Mouse (Mus musculus) ZHBTc4 (cell line): ENCODE data around the gene Mroh3.

ENCODE experiments used
- DNase-seq: peaks from one replicate; pipeline ENCODE4 v3.0.0-alpha.2; 2011; ENCODE audit warnings: low read depth, low spot score

Gene Mroh3

DNA sequence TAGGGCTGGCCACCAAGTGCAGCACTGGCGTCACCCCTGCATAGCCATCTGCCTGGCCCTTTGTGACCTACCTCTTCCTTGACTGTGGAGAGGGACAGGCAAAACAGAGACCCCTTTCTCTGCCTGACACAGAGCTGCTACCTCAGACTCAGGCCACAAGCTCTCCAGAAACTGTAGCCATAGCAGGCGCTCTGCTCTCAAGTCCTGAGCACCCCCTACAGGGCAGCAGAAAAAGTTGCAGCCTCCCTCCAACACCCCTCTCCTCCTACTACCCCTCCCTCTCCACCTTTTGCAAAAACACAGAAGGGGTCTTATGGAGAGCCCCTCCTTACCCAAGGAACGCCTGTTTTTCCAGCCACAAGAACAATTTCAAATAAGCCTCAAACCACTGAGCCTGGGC, at the start of gene Mroh3:
Mroh3 (minus strand) TSS at position 26 of the 400 bp plus-strand sequence.
- peak; percentile 65 for DNase-seq

DNA sequence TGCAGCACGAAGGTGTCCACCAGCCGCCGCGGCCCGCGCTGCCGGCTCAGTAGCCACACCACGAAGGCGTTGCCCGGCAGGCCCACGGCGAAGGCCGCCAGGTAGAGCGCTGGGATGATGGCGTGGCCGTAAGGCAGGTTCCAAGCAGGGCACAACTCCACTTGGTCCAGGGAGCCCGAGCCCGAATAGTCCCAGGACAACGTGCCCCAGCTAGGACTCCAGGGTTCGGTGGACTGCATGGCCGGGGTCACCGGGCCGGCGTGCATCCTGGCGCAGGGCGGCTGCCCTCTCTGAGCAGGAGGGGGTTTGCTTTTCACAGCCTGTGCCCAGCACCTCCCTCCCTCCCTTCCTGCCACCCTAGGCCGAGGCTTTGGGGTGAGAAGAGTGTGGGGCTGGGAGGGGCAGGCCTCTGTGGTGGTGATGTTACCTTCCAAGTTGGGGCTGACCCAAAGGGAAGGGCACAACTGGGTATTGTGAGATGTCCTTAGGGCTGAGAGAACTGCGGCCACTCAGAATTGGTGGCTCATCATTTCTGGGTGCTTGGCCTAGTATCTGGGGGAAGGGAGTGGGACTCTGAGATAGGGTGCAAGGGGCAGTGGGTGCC, 48.1 kb upstream of the Mroh3 start, which contains the start of gene Gpr25:
Gpr25 (minus strand) TSS at position 239 of the 604 bp plus-strand sequence.
- no peak for DNase-seq

DNA sequence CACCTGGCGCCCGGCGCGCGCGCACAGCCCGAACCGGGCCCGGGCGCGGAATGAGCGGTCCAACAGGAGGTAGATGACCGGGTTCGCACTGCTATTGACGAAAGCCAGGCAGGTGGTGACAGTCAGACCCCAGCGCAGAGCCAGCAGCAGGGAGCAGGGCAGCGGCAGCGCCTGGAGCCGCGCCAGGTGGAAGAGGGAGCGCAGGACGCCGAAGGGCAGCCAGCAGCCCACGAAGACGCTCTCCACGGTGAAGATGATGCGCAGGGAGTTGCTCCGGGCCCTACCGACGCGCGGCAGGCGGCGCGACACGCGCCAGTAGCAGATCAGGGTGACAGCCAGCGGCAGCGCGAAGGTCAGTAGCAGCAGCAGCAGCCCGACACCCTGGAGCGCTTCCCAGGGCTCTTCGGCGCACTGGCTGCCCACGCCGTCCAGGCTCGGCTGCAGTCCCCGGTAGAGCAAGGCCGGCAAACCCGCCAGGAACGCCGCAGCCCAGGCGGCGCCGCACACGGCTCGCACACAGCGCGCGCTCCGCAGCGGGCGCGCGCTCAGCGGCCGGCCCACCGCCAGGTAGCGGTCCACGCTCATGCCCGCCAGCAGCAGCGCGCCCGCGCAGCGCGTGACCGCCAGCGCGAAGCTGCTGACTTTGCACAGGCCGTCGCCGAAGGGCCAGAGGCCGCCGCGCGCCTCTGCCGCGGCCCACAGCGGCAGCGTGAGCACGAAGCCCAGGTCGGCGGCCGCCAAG, 47.4 kb upstream of the Mroh3 start:
- DNase-seq: peak; percentile 82

DNA sequence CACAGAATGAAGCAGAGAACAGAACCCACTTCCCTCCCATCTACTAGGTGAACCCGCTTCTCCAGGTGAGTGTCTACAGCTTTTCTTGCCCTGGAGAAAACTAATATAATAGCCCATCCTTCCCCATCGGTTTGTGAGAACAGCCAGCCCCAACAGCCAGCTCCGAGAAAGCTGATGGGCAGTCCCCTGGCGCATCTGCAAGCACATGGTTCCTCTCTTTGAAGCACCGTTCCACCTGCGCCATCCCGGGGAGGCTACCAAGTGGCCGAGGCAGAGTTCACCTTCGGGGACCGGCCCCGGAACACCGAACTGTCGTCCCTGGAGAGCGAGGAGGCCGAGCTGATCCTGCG, 46.9 kb upstream of the Mroh3 start:
- DNase-seq: no peak

DNA sequence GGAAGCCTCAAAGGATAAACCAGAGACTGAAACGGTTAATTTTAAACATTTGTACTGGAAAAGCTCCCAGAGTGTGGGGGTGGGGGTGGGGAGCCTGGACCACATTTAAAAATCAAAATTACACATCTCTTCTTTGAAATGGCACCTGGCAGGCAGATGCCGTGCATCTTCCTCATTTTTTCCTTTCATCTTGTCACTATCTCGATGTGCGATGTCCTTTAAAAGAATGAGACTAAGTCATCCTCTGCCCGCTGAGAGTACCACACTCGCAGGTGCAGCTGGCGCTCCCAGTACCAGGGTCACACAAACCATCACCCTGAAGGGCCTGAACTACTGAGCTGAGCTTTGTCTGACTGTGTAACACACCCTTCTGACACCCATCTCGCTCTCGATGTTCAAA, 45.9 kb upstream of the Mroh3 start:
- DNase-seq: no peak

DNA sequence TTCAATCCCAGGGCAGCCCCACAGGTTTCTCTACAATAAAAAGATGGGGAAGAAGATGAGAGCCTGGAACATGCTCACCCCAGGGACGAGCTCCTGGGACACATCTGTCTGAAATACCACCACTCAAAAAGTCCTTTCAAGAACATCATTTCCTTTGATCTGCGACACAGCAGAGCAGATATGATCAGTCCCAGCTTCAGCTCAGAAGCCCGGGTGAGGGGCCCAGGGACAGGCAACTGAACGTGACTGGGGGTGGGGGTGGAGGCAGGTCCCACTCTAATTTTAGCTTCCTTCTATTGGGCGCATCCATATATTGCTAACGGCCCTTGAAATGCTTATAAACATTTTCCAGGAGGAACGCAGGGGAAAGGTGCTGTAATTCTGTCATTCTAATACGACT, 43.0 kb upstream of the Mroh3 start:
- no peak for DNase-seq

DNA sequence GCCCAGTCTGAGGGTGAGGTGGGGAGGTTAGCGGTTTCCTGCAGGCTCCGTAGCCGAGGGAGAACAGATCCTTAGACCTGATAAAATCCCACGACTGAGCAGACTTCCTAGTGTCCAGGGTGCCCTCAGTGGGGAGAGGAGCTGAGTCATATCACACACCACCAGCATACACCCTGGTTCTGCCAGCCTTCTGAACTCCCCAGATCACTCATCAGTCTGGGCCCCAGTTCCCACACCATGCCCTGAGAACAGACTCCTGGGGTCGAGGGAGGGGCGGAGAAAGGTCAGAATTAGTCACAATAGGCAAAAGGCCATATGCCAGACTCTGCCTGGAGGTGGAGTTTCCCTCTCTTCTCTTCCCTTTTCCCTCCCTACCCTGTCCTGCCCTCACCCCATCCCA, 42.5 kb upstream of the Mroh3 start:
- DNase-seq: no peak

DNA sequence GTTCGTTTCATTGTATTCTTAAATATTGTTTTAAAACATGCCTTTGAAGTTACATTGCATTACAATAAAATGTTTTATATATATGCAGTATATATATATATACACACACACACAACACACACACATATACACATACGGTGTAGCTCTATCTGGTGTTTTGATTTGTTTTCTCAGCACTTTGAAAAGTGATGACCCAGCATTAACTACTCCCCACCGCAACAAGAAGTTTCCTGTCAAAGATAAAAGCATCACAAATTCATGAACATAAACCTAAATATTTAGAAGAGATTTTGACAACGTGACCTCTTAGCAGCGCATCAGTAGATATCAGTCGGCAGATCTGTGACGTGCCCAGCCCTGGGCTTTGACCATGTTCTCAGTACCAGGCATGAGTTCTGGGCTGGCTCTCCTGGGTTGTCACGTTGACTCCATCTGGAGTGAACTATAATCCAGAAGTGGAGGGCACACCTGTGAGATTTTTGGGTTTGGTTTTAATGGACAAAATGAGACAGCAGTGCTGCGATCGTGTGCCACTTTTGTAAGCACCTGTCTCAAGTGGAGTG, 42.0 kb upstream of the Mroh3 start:
- no peak for DNase-seq

DNA sequence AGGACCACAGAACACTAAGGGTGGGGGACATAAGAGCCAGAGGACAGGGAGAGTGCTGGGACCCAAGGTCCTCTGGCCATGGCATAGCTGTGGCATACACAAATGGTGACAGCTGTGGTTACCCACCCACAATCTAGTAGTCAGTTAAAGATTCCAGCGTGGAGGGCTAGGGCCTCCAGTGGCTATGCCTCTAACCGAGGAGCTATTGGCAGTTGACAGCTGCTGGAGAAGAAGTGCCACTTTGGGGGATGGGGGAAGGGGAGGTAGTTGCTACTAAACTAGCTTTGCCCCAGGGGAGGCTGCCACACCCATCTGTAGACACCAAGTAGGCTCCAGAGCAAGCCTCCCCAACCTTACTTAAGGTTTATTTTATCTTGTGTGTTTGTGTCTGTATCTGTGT, 40.8 kb upstream of the Mroh3 start:
- no peak for DNase-seq

DNA sequence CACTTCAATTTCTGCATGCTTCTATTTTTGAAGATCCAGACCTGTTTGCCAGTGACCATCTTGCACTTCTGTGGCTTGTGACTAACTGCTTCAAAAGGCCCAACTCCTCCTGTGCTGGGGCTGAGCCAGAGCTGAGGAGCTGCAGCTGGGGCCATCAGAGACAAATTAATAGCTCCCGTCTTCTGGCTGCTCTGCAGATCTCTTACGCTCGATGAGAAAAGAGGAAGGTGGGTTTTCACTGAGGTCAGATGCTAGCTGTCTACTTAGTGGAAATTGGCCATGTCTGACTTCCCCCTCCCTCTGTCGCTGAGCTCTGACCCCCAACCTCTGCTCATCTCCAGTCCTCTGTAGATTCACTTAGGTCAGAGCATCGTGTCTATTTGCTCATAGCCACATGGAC, 37.0 kb upstream of the Mroh3 start:
- DNase-seq: no peak

DNA sequence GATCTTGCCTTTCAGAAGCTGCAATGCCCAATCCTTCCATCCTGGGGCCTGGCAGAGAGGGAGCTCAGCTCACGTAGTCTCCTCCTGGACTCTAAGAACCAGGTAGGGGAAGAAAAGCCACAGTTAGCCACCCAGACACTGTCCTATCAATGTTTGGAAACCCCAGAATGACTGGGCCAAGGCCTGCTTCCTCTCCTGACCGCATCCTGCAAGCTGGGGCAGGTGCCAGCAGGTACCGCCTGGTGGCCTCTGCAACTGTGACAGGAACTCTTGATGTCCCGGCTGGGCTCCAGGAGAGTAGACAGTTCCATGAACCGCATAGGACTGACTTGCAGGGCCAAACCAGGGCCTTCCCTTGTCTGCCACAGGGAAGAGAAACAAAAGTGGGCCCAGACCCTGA, 34.8 kb upstream of the Mroh3 start:
- DNase-seq: no peak

DNA sequence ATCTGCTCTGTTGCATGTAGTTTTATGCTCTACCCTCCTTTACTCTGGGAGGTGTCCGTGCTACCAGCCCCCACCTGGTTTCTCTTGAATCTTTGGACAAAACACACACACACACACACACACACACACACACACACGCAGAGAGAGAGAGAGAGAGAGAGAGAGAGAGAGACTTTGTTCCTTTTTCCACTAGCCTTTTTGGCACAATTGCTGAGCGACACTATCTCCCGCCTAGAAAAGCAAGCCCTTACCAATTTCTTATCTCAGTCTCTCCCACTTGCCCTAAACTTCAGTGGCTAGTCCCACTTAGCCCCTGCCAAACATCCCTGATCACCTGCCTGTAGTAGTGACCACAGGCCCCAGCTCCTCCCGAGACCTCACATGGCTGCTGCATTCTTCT, 31.8 kb upstream of the Mroh3 start:
- DNase-seq: no peak

DNA sequence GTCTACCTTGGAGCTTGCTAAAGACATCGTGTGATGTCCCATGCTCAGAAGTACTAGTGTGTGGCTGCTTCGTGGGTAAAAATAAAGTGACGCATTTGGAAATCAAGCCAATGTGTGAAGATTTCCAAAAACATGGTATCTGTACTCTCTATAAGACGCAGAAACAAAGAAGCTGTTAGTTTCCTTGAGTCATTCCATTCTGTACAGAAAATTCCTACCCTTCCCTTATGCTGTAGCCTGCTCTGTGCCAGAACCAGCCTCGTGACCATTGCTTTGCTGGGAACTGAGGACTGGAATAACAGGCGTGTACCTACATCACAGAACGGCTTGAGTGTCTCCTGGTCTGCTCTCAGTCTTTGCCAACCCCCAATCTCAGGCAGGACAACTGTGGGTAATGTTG, 29.2 kb upstream of the Mroh3 start:
- DNase-seq: no peak

DNA sequence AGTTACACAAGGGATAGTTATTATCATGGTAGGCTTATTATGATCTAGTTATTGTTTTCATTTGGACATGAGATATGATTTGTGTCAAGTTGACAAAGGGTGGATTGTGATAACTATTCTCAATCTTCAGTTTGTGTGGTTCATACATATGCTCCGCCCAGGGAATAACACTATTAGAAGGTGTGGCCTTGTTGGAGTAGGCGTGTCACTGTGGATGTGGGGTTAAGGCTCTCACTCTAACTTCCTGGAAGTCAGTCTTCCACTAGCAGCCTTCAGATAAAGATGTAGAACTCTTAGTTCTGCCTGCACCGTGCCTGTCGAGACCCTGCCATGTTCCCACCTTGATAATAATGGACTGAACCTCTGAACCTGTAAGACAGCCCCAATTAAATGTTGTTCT, 25.9 kb upstream of the Mroh3 start:
- no peak for DNase-seq

DNA sequence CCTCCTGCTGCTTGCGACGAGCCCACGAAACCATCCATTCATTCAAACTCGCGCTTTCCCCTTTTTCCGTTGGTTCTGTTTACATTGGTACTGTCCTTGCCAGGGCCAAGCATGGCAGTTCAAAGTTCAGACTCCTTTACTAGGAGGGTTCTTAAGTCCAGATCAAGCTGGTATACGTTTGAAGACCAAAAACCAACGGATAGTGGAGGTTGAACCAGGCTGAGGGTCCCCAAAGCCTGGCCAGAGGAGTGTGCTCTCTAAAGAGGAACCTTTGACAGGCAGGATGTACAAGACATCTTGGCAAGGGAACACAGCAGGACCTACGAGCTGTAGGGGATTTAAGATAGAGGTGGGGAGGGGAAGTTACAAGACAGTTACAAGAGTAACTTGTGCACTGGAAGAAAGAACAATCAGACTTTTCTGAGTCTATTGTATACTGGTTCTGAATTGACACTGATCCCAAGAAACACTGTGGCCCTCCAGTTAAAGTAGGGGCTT, 22.0 kb upstream of the Mroh3 start:
- DNase-seq: no peak

DNA sequence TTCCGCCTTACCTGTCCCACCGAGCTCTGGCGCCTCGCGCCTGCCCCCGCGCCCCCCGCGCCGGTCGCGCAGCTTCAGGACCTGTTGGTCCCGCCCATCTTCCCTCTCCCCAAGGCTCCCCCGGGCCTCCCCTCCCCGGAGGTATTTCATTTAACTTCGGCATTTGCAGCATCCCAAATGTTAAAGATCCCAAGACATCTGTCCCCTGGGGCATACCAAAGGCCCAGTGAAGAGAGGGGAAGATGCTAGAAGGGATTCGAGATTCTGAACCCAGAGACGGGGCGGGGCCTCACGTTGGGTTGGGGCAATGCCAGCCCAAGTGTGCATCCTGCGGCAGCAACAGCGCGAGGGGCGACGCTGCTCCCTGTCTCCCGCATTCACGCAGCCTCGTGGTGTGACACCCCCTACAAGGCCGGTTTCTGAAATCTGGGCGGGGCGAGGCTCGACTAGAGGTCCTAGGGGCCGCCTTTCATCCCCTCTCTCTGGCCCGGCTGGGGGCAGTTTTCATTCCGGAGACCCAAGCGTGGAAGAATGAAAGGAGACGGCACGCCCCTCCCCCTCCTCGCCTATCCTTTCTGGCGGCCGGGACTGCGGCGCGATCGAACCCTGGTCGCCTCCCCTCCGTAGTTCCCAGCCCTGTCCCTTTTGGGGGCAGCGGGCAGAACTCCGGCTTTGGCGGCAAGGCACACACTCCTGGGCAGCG, 21.4 kb upstream of the Mroh3 start, which contains the start of gene Inava:
Inava (minus strand) TSS at position 373 of the 703 bp plus-strand sequence.
- peak; percentile 96 for DNase-seq

DNA sequence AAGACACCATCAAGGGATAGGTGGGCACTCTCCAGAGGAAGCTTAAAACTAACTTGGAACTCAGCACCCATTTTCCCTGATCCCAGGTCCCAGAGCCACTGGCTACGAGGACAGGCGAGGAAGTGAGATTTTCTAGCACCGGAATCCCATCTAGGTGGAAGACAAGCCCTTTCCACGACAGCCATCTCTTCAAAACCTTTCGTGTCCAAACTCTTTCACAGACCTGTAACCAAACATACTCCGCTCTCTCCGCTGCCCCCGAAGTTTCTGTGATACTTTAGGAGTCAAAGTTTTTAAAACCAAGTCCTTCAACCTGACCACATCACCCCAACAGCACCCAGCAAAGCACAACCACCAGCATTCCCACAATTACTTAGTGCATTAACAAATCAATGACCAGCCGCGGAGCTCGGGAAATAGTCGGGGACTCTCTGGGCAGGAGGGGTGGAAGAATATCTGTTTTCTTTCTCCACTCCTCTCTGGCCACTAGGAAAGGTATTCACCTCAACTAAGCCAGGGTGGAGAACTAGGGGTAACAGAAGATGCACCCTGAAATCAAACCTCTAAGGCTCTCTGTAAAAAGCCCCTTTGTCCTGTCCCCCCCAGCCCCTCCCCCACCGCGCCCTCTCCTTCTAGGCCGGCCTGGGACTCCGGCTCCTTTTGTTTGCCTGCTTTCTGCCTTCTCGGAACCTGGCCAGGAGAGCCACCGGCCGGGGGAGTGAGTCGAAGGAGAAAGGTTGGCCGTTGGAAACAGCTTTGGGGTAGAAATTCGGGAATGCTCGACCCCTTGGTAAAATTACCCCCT, 20.6 kb upstream of the Mroh3 start:
- DNase-seq: peak; percentile 46

DNA sequence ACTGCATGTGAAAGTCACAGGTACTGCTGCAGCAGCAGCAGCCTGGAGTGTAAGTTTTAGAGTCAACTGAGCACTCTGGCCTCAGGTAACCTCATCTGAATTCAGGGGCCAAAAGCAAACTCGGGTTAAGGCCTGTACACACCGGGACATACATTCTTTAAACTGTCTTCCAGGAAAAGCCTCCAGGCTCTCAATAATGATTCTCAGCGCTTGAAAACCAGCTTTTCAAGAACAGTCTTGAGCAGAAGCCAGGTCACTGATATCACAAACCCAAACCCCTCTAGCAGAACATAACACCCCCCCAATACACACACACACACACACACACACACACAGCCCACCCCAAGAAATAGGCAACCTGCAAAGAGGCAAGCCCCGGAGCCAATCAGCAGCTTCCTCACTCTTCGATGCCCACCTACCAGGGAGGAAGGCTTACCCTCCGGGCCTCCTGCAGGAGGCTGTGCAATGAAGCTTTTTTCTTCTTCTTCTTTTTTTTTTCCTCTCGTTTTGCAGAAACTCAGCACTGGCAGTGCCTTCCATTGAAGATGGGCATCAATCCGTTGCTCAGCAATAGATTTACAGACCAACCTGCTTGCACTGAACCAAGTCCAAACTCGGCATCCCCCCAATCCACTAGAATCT, 19.8 kb upstream of the Mroh3 start:
- no peak for DNase-seq

DNA sequence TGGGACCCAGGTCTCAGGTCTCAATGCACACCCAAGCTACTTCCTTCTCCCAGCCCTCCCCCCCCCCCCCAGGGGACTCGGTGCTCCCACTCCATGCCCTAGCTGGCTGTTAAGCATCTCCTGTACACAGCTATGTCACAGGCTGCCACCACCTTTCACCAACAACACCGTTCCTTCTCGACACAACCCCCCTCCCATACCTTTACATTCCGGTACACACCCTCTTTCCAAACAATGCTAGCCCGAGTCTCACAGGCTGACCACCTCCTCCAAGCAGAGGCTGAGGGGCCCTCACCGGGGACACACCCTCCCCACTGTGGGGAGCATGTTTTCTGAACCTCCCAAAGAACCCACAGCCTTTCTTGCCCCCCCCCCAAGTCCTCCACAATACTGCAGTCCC, 19.0 kb upstream of the Mroh3 start:
- DNase-seq: peak; percentile 52

DNA sequence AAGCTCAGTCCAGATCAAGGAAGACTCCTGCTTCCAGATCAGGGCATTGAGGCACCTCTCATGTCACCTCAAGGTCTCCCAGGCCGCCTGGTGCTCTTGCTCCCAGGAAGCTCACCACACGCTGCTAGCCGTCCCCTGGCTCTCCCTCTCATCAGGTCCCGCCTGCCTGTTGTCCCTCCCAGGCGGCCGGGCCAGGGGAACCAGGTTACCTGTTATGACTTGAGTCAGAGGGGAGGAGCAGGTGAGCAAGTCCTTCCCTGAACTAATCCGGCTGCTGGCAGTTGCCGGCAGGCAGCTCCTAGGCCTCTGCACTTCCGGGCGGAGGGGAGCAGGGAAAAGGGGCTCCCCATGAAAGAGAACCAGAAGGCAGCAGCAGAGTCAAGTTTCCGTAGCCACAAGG, 17.6 kb upstream of the Mroh3 start:
- no peak for DNase-seq

DNA sequence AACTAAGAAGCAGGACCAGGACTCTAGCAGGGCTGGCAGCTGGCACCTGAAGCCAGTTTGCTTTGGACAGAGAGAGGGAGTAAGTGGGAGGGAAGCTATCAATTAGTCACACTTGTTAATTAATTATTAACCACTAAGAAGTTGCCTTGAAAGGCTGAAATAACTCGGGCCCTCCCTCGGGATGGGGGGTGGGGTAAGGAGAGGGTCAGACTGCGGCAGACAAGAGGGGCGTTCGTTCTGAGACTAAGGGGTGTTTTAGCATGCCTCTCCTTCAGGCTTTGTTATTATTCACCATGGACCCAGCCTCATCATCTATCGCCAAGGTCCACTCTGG, 16.4 kb upstream of the Mroh3 start:
- no peak for DNase-seq
